Mouse (Mus musculus): ENCODE data around the gene Sgms1. TPM values are rescaled to one million over a fixed set of nuclear protein-coding genes. Genes with fewer than 3 reads are reported as not detected.

Gene Sgms1
- total RNA-seq, 2 experiments from 2014 or later, result 55.6 to 56.4 TPM

GRCm38 (mm10) chr19:32298221-32298620 is 91.3 kb downstream of the Sgms1 start:
- no peak for DNase-seq (ENCODE audit: low spot score)

- no peak for DNase-seq (ENCODE audit: low spot score)
Measured at GRCm38 (mm10) chr19:32296863-32297262, 92.7 kb downstream of the Sgms1 start.

- DNase-seq (ENCODE audit: low spot score), result no peak
Measured at GRCm38 (mm10) chr19:32295581-32295980, 93.9 kb downstream of the Sgms1 start.

GRCm38 (mm10) chr19:32292782-32293776 is 96.4 kb downstream of the Sgms1 start:
- DNase-seq (ENCODE audit: low spot score), result no peak

GRCm38 (mm10) chr19:32292067-32292739 is 97.3 kb downstream of the Sgms1 start:
- peak; percentile 45 for DNase-seq (ENCODE audit: low spot score)

GRCm38 (mm10) chr19:32291130-32291529 is 98.4 kb downstream of the Sgms1 start:
- DNase-seq (ENCODE audit: low spot score), result no peak

- DNase-seq (ENCODE audit: low spot score), result no peak
Measured at GRCm38 (mm10) chr19:32288895-32289294, 100.6 kb downstream of the Sgms1 start.

GRCm38 (mm10) chr19:32287839-32288238 is 101.7 kb downstream of the Sgms1 start:
- no peak for DNase-seq (ENCODE audit: low spot score)

GRCm38 (mm10) chr19:32285455-32285831 is 104.1 kb downstream of the Sgms1 start:
- DNase-seq (ENCODE audit: low spot score), result no peak

GRCm38 (mm10) chr19:32284681-32285454 is 104.6 kb downstream of the Sgms1 start:
- DNase-seq (ENCODE audit: low spot score), result no peak

- DNase-seq (ENCODE audit: low spot score), result no peak
Measured at GRCm38 (mm10) chr19:32281917-32282316, 107.6 kb downstream of the Sgms1 start.

- DNase-seq (ENCODE audit: low spot score), result no peak
Measured at GRCm38 (mm10) chr19:32280380-32280779, 109.1 kb downstream of the Sgms1 start.

GRCm38 (mm10) chr19:32279400-32279799 is 110.1 kb downstream of the Sgms1 start:
- DNase-seq (ENCODE audit: low spot score), result no peak

- no peak for DNase-seq (ENCODE audit: low spot score)
Measured at GRCm38 (mm10) chr19:32277869-32278268, 111.6 kb downstream of the Sgms1 start.

- DNase-seq (ENCODE audit: low spot score), result no peak
Measured at GRCm38 (mm10) chr19:32277287-32277686, 112.2 kb downstream of the Sgms1 start.

GRCm38 (mm10) chr19:32276817-32277216 is 112.7 kb downstream of the Sgms1 start:
- no peak for DNase-seq (ENCODE audit: low spot score)

- DNase-seq (ENCODE audit: low spot score), result peak; percentile 39
Measured at GRCm38 (mm10) chr19:32276263-32276662, 113.3 kb downstream of the Sgms1 start.

- no peak for DNase-seq (ENCODE audit: low spot score)
Measured at GRCm38 (mm10) chr19:32275068-32275925, 114.2 kb downstream of the Sgms1 start.

GRCm38 (mm10) chr19:32274145-32274544 is 115.4 kb downstream of the Sgms1 start:
- DNase-seq (ENCODE audit: low spot score), result no peak

GRCm38 (mm10) chr19:32273714-32274113 is 115.8 kb downstream of the Sgms1 start:
- no peak for DNase-seq (ENCODE audit: low spot score)
